Mouse (Mus musculus) hindbrain, embryonic 11.5 days (tissue): ENCODE data around the gene Gnb1l. TPM values are rescaled to one million over a fixed set of nuclear protein-coding genes. Genes with fewer than 3 reads are reported as not detected.
A peak's percentile ranks its signal among the peaks of the same experiment; 100 is the strongest.

ENCODE experiments used
- ATAC-seq: fragments of 200-750 bp; cut with Nextera tagmentation; 2 replicates; pipeline ENCODE4 v1.8.0; 2017; ENCODE audit warnings: mild to moderate bottlenecking, moderate TSS enrichment, moderate library complexity; ENCODE audit not compliant: low FRiP score
- DNase-seq: peaks from one replicate; pipeline ENCODE4 v3.0.0-alpha.2; 2015; ENCODE audit warnings: low spot score
- H3K27ac ChIP-seq: fragments of 300-500 bp; sonication (generic); 2 replicates; pipeline ENCODE4 v1.5.1; 2014; ENCODE audit warnings: mild to moderate bottlenecking, low read depth, low read length
- H3K27me3 ChIP-seq: fragments of 300-500 bp; sonication (generic); 2 replicates; pipeline ENCODE4 v1.6.1; 2014; ENCODE audit warnings: mild to moderate bottlenecking, low read length, moderate library complexity, mixed read lengths; ENCODE audit not compliant: control insufficient read depth, insufficient read depth
- H3K36me3 ChIP-seq: fragments of 300-500 bp; sonication (generic); 2 replicates; pipeline ENCODE4 v1.6.1; 2014; ENCODE audit warnings: mild to moderate bottlenecking, low read length, moderate library complexity, mixed read lengths; ENCODE audit not compliant: control insufficient read depth, insufficient read depth
- H3K4me1 ChIP-seq: fragments of 300-500 bp; sonication (generic); replicated peaks from 2 replicates; pipeline ENCODE4 v1.6.1; 2014; ENCODE audit warnings: low read length, mixed read lengths; ENCODE audit not compliant: control insufficient read depth, insufficient read depth
- H3K4me2 ChIP-seq: fragments of 300-500 bp; sonication (generic); replicated peaks from 2 replicates; pipeline ENCODE4 v1.6.1; 2014; ENCODE audit warnings: mild to moderate bottlenecking, low read depth, low read length
- H3K4me3 ChIP-seq: fragments of 300-500 bp; sonication (generic); 2 replicates; pipeline ENCODE4 v1.5.1; 2014; ENCODE audit warnings: low read depth, low read length
- H3K9ac ChIP-seq: fragments of 300-500 bp; sonication (generic); 2 replicates; pipeline ENCODE4 v1.6.1; 2014; ENCODE audit warnings: low read depth, low read length
- H3K9me3 ChIP-seq: fragments of 300-500 bp; sonication (generic); 2 replicates; pipeline ENCODE4 v1.6.1; 2016; ENCODE audit warnings: low read length; ENCODE audit not compliant: control insufficient read depth
- WGBS: fragments of 180-500 bp; shearing (Covaris S2); extraction: QIAGEN DNeasy Blood & Tissue Kit; methylation state at CpG from one replicate; pipeline ENCODE4 v1.1.7; 2014; 5-methylcytosine and 5-hydroxymethylcytosine counted together
- polyA plus RNA-seq: library from polyadenylated mRNA; unstranded; fragments of >200 nt; fragmentation: Nextera tagmentation; extraction: Ambion mirVana; gene quantifications from 2 replicates; pipeline ENCODE4 v1.2.1, GENCODE M21; 2014

The Gnb1l gene
- polyA plus RNA-seq, 1 experiment from 2014 or later, result 14.9 TPM

- DNase-seq (no peak), ATAC-seq (no peak)
- no peak overlapping the region for H3K9ac ChIP-seq
- no peaks in the 10 kb centered on the region for H3K36me3 ChIP-seq
- H3K9me3 ChIP-seq, result no peaks in the 10 kb centered on the region
- H3K4me2 ChIP-seq, result no peak overlapping the region
- no peaks in the 10 kb centered on the region for H3K4me1 ChIP-seq
- no peak overlapping the region for H3K4me3 ChIP-seq
- no peaks in the 10 kb centered on the region for H3K27me3 ChIP-seq
- no peak overlapping the region for H3K27ac ChIP-seq
- 97% methylated on average over 2 of the region's 2 CpGs for WGBS
Measured at GRCm38 (mm10) chr16:18486126-18486525, 12.4 kb upstream of the Gnb1l start.

GRCm38 (mm10) chr16:18490281-18490680 is 8.2 kb upstream of the Gnb1l start:
- no peak overlapping the region for H3K27ac ChIP-seq
- ATAC-seq (no peak), DNase-seq (no peak)
- H3K36me3 ChIP-seq, result no peaks in the 10 kb centered on the region
- no peaks in the 10 kb centered on the region for H3K27me3 ChIP-seq
- no peak overlapping the region for H3K9ac ChIP-seq
- no peak overlapping the region for H3K4me2 ChIP-seq
- WGBS, result 97% methylated on average over 3 of the region's 3 CpGs
- no peak overlapping the region for H3K4me3 ChIP-seq
- no peaks in the 10 kb centered on the region for H3K4me1 ChIP-seq
- no peaks in the 10 kb centered on the region for H3K9me3 ChIP-seq

GRCm38 (mm10) chr16:18490894-18491293 is 7.6 kb upstream of the Gnb1l start:
- DNase-seq (no peak), ATAC-seq (no peak)
- H3K4me3 ChIP-seq, result no peak overlapping the region
- H3K9ac ChIP-seq, result no peak overlapping the region
- no peaks in the 10 kb centered on the region for H3K4me1 ChIP-seq
- H3K36me3 ChIP-seq, result no peaks in the 10 kb centered on the region
- no peak overlapping the region for H3K4me2 ChIP-seq
- H3K27me3 ChIP-seq, result no peaks in the 10 kb centered on the region
- WGBS, result 55% methylated on average over 1 of the region's 1 CpGs
- no peaks in the 10 kb centered on the region for H3K9me3 ChIP-seq
- H3K27ac ChIP-seq, result no peak overlapping the region

- peaks cover 7% of the 10 kb centered on the region; the same call in 1 of the 2 replicates for H3K36me3 ChIP-seq
- no peaks in the 10 kb centered on the region for H3K9me3 ChIP-seq
- H3K4me1 ChIP-seq, result peaks cover 8% of the 10 kb centered on the region
- H3K4me3 ChIP-seq, result peak overlapping the region; percentile 60
- peak overlapping the region; percentile 75 for H3K27ac ChIP-seq
- H3K27me3 ChIP-seq, result no peaks in the 10 kb centered on the region
- peak overlapping the region; percentile 73 for H3K9ac ChIP-seq
- 7% methylated on average over 6 of the region's 6 CpGs for WGBS
- DNase-seq (no peak), ATAC-seq (peak; percentile 74)
- H3K4me2 ChIP-seq, result peak overlapping the region; percentile 91
Measured at GRCm38 (mm10) chr16:18497865-18498515, 523 bp upstream of the Gnb1l start.

- WGBS, result under 1% methylated on average over 23 of the region's 24 CpGs
- Histone ChIP-seq H3K4me1 (peaks cover 8% of the 10 kb centered on the region), H3K4me2 (peak overlapping the region; percentile 91), H3K36me3 (peaks cover 7% of the 10 kb centered on the region; the same call in 1 of the 2 replicates), H3K27me3 (no peaks in the 10 kb centered on the region), H3K27ac (peak overlapping the region; percentile 75; the same call in 1 of the 2 replicates), H3K9me3 (no peaks in the 10 kb centered on the region), H3K4me3 (peak overlapping the region; percentile 60), H3K9ac (peak overlapping the region; percentile 73)
- DNase-seq, result no peak
- no peak for ATAC-seq
Measured at GRCm38 (mm10) chr16:18498996-18499395, 483 bp downstream of the Gnb1l start.

- no peak for ATAC-seq
- no peak for DNase-seq
- no peak overlapping the region for H3K9ac ChIP-seq
- H3K27ac ChIP-seq, result no peak overlapping the region
- no peaks in the 10 kb centered on the region for H3K9me3 ChIP-seq
- H3K27me3 ChIP-seq, result no peaks in the 10 kb centered on the region
- 95% methylated on average over 6 of the region's 6 CpGs for WGBS
- H3K4me3 ChIP-seq, result no peak overlapping the region
- H3K4me2 ChIP-seq, result no peak overlapping the region
- peaks cover 7% of the 10 kb centered on the region; the same call in 1 of the 2 replicates for H3K36me3 ChIP-seq
- H3K4me1 ChIP-seq, result peaks cover 8% of the 10 kb centered on the region
Measured at GRCm38 (mm10) chr16:18501531-18501930, 3.0 kb downstream of the Gnb1l start.

GRCm38 (mm10) chr16:18503566-18504342 is 5.2 kb downstream of the Gnb1l start:
- peaks cover 7% of the 10 kb centered on the region; the same call in 1 of the 2 replicates for H3K36me3 ChIP-seq
- no peaks in the 10 kb centered on the region for H3K27me3 ChIP-seq
- H3K4me2 ChIP-seq, result no peak overlapping the region
- no peak for DNase-seq
- no peak for ATAC-seq
- no peak overlapping the region for H3K27ac ChIP-seq
- no peak overlapping the region for H3K9ac ChIP-seq
- H3K9me3 ChIP-seq, result no peaks in the 10 kb centered on the region
- 93% methylated on average over 14 of the region's 14 CpGs for WGBS
- peaks cover 4% of the 10 kb centered on the region; the same call in 1 of the 2 replicates for H3K4me1 ChIP-seq
- no peak overlapping the region for H3K4me3 ChIP-seq

GRCm38 (mm10) chr16:18506524-18507199 is 8.1 kb downstream of the Gnb1l start:
- ATAC-seq (no peak), DNase-seq (no peak)
- no peak overlapping the region for H3K9ac ChIP-seq
- H3K4me3 ChIP-seq, result no peak overlapping the region
- no peak overlapping the region for H3K27ac ChIP-seq
- no peaks in the 10 kb centered on the region for H3K9me3 ChIP-seq
- 93% methylated on average over 3 of the region's 3 CpGs for WGBS
- no peaks in the 10 kb centered on the region for H3K27me3 ChIP-seq
- no peaks in the 10 kb centered on the region for H3K4me1 ChIP-seq
- no peak overlapping the region for H3K4me2 ChIP-seq
- no peaks in the 10 kb centered on the region; the same call in 1 of the 2 replicates for H3K36me3 ChIP-seq
